Mouse (Mus musculus) brain, embryonic 14.5 days (tissue): ENCODE data around the gene Epha5. TPM values are rescaled to one million over a fixed set of nuclear protein-coding genes. Genes with fewer than 3 reads are reported as not detected.

ENCODE experiments used
- DNase-seq: peaks from one replicate; pipeline ENCODE4 v3.0.0-alpha.2; 2011; ENCODE audit warnings: low read depth
- CTCF ChIP-seq: fragments of 200-500 bp; IDR thresholded peaks from 2 replicates; pipeline ENCODE4 v1.5.1; 2012; ENCODE audit warnings: inconsistent platforms, mild to moderate bottlenecking, moderate library complexity, borderline replicate concordance; ENCODE audit not compliant: insufficient read depth, insufficient read length; ENCODE audit errors: extremely low read depth
- POLR2A ChIP-seq: fragments of 200-500 bp; IDR thresholded peaks from 2 replicates; pipeline ENCODE4 v1.6.1; 2012; ENCODE audit warnings: mild to moderate bottlenecking, inconsistent platforms, borderline replicate concordance; ENCODE audit not compliant: poor library complexity, insufficient read depth, insufficient read length, severe bottlenecking; ENCODE audit errors: extremely low read depth
- polyA plus RNA-seq: library from polyadenylated mRNA; depleted of rRNA; stranded (reverse); fragments of >200 nt; gene quantifications from 2 replicates; pipeline ENCODE4 v1.2.3, GENCODE M21; 2012

Gene Epha5
- polyA plus RNA-seq, 1 experiment: 45.0 TPM

DNA sequence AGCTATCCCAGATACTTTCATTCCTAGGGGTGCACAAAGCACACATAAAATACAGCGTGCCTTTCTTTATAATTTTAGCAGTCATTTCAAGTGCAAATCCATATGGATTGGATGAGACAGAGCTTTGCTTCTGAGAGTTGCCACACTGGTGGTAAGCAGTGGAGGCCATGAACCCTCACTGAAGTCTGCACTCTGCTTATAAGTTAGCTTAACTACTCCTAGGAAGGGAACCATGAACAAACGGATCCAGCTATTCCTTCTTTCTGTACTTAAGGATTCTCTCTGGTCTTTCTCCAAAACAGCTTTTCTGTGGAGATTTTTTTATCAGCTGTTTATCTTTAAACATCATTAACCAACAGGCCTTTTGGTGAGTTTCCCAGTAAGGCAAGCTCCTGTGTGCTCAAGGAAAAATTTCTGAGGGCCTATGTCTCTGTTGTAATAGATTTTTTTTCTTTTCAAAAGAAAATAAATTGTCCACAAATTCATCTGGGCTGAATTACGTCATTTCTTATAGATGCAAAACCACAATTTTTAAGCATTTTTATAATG is 127.7 kb downstream of the Epha5 start:
- TF ChIP-seq CTCF (no peak), POLR2A (no peak)
- no peak for DNase-seq

DNA sequence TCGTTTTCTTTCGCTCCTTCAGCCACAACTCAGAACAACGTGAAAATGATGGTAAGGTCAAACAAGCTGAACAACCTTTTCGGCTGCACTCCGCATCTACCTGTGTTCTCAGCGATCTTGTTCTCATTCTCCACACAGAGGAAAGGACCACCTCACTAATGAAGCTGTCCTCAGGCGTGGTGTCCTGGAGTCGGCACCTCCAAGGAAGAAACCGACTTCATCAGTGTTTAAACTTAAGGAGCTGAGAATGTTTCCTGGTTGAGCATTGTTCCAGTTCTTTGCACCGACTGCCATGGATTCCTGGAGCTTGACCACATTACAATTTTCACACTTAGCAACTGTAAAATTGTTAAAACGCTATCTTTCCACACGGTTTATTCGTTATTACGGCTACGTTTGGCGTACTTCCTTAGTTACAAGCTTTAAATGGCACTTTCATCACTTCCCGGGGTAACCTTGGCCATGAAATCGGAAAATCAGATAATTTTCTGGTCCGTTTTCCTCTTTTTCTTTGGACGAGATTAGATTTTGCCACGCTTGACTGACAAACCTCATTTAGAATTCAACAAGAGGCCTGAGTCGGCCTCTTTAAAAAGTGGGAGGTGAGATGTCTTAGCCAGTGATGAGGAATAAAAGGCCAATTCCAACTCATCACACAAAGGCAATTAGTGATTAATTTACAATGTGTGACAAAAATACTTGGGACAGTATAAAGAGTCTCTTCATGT is 135.7 kb downstream of the Epha5 start:
- peak; percentile 88 for DNase-seq
- TF ChIP-seq POLR2A (no peak), CTCF (no peak)

DNA sequence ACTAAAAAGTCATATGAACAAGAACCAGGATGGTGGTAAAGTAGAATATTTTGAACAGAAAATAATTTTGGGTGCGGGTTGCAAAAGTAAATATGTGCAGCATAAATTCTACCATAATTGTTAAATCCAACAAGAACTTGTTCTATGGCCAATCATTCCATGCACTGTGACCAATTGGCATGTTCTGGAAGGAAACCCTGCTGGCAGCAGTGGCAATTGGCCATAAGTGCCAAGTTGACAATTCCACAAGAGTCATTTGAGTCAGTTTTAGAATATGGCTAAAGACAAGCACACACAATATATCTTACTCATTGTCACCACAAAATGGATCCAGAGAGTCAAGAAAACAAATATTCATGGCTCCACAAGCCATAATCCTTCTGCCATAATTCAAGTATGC is 140.2 kb downstream of the Epha5 start:
- TF ChIP-seq CTCF: no peak
- no peak for TF ChIP-seq POLR2A

DNA sequence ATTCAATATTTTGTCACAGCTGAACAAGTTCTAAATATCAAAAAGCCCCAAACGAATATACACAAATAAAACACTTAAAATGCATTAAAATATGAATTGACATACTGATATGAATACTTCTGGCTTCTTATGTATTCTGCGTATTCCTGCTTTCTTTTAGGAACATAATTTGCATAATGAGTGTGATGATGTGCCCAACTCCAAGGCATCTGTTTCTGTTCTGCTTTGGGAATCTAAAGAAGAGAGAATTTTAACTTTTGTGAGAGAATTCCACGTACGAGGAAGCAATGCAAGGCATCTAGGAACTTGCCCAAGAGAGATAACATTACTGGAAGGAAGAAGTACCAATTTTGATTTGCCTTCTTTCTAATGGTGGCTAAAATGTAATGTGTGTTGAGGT is 151.8 kb downstream of the Epha5 start:
- TF ChIP-seq POLR2A: no peak
- TF ChIP-seq CTCF: no peak
- peak; percentile 29 for DNase-seq

More for the DNA sequence above, 140.2 kb downstream of the Epha5 start:
- no peak for DNase-seq

DNA sequence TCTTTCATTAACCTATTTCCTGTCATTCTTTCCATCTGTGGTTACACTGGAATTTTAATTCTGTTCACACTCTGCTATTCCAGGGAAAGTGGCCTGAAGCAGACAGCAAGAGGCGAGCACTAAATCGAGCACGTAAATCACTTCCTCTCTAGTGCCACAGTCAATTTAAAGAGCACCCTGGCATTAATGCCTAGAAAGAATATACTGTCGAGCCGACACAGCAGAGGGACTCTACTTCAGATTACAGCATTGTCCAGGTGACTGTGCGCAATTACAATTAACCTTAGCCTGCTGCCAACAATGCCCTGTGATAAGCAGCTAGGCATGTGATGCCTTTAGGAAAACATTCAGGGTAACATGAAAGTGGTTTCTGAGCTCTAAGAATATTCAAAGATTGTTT is 153.2 kb downstream of the Epha5 start:
- peak; percentile 48 for DNase-seq
- no peak for TF ChIP-seq CTCF
- TF ChIP-seq POLR2A: no peak

DNA sequence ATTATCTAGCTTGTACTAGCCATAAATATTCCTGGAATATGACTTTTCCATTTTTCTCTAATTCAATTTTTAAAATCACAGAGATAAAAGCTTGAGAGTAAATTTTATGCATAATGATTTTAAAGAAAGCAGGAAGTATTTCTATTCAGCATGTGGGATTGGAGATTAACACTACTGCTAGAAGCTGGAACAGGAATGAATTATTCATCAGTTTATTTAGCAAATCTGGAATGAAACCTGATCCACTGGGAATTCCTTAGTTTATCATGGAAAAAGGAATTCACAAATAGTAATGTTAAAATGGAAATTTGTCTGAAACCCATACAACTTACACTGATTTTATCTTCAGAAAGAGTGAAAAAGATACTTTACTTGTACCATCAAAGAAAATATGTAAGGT is 187.2 kb downstream of the Epha5 start:
- no peak for TF ChIP-seq CTCF
- no peak for TF ChIP-seq POLR2A

DNA sequence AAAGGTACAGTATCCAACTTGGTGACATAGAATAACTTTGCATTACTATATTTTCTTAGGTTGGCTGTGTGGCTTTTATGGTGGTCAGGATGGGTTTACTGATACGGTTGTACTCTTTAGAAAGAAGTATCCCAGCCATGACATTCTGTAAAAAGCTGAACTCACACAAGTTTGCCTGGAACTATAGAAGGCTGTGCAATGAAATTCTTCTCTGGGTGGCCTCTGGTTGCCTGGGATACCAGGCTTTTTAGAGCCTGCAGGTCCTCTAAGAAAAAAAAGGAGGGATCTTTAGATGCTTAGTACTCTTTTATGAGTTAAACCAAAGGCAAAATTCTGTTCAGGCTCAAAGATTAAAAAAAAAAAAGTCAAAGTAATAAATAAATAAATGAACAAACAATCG is 208.6 kb downstream of the Epha5 start:
- TF ChIP-seq CTCF: no peak
- no peak for TF ChIP-seq POLR2A
- peak; percentile 62 for DNase-seq

More for the DNA sequence above, 187.2 kb downstream of the Epha5 start:
- peak; percentile 45 for DNase-seq

DNA sequence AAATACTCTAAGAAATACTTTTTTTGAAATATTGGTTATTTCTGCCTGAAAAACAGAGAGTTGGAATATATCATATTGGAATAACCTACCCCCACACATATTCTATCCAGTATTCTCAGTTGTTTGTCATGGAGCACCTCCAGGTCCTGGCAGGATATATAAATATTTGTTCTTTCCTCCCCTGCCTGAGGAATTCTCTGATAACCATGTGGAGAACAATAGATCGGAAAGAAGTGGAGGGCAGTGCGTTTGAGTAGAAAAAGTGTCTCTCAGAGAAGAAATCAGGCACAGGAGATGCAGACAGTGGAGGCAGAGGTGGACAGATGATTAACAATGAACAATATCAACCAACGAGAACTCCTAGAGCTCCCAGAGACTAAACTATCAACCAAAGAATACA is 223.8 kb downstream of the Epha5 start:
- no peak for DNase-seq
- TF ChIP-seq CTCF (no peak), POLR2A (no peak)

DNA sequence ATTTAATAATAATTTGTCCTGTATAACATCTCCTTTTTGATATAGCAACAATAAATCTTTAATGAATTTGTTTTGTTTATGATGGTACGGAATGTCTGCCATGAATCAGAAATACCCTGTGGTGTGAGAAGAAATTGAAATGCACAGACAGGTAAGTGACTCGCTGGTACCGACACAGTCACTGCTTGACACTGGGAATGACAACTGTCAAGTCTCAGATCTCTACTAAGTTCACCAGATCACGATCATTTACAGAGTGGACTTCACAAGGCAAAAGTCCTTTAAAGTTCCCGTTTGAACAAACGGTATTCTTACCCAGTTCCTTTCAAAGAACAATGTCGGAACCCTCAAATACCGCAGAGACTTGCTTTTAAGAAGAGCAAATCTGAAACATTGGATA is 233.0 kb downstream of the Epha5 start:
- DNase-seq: peak; percentile 63
- TF ChIP-seq POLR2A: no peak
- TF ChIP-seq CTCF: no peak

DNA sequence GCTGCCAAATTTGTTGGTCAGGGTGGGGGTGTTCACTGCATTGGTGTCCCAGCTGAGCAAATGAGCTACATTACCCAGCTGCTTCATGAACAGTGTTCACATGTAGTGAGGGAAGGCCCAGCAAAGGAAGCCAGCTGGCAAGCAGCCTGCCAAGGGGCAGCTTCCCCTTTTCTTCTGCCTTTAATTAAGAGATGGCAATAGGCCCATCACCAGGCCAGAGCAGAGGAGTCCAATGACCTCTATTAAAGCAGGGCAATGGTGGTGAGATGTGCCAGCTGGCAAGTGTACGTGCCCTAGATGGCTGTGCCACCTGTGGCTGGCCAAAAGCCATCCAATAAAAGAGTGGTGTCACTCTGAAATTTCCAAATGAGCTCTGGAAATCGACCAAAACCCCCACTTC is 264.1 kb downstream of the Epha5 start:
- DNase-seq: peak; percentile 97
- TF ChIP-seq POLR2A: no peak
- no peak for TF ChIP-seq CTCF

DNA sequence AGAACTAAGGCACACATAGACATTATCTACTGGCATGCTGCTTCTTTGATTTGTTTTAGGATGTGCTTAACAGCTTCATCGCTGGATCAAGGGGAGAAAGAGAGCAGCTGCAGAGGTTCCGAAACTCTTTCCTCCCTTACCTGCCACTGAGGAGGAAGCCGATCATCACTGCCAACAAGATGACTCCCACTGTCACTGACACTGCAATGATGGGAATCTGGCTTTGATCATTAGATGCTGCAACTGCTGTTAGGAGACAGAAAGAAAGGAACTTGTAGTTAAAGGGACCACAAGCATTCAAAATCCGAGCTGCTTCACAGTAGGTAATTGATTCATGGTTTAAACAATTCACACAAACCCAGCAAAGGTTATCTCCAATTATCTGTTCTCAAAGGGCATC is 275.0 kb downstream of the Epha5 start:
- TF ChIP-seq POLR2A (no peak), CTCF (no peak)
- peak; percentile 68 for DNase-seq

DNA sequence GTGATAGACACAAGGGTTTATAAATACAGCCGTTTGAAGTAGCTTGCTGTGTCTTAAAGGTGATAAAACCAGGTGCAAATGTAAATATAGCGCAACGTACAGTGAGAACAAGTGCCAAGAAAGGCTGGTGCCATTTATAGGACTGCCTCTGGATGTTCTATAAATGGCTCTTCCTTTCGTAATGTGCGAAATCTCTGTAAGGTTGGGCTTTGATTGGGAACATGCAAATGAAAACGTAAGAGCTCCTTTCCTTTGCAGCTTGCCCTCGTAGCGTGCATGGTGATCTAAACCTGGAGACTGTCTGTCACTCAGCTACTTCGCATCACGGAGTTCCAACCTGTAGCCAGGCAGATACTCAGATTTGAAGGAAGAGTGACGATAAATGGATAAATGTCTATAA is 321.2 kb downstream of the Epha5 start:
- TF ChIP-seq CTCF: no peak
- TF ChIP-seq POLR2A: no peak
- DNase-seq: no peak

DNA sequence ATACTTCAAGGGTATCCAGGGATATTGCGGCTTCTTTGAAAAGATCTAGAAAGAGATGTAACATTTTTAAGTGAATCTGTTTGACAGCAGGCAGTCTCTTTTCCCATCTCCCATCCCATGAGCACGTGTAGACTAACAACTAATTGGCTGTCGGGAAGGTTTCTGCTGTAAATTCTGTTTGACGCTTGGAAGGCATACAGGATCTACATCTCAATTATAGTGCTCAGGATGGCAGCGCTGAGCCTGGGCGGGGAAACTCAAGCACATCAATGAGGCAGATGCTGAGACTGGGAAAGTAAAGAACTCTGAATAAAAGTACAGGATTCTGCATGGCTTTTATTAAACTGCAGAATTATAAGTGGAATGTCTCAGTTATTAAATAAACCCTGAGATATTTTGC is 335.9 kb downstream of the Epha5 start:
- DNase-seq: peak; percentile 71
- no peak for TF ChIP-seq CTCF
- no peak for TF ChIP-seq POLR2A

DNA sequence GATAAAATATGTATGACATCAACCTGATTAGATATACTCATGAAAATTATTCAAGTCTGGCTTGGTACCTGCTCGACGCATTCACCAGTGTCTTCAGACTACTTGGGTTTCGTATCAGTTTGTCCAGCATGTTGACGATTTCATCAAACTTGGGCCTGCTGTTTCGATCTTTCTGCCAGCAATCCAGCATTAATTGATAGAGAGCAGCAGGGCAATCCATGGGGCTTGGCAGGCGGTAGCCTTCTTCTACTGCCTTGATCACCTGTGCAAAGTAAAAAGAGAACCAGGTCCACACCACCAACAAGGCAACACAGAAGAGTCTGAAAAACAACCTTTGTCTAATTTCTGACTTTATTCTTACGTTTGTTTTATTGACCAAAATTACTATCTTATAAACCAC is 346.2 kb downstream of the Epha5 start:
- DNase-seq: peak; percentile 17
- no peak for TF ChIP-seq POLR2A
- no peak for TF ChIP-seq CTCF
